Mouse (Mus musculus) large intestine, adult 2 months (tissue): Measurements from ENCODE around the gene Pou2f3. TPM values are rescaled to one million over a fixed set of nuclear protein-coding genes. Genes with fewer than 3 reads are reported as not detected.
"Not testable (repeated sequence)": the region's sequence is repeated elsewhere in the genome, so short reads cannot be mapped to it uniquely, and the experiment has no call there.

ENCODE experiments used
- DNase-seq: peaks from one replicate; pipeline ENCODE4 v3.0.0-alpha.2; 2012; ENCODE audit warnings: low read depth, low spot score
- WGBS: fragments of 180-500 bp; shearing (Covaris S2); methylation state at CpG from one replicate; pipeline ENCODE4 v1.1.7; 2018; 5-methylcytosine and 5-hydroxymethylcytosine counted together
- polyA plus RNA-seq: library from polyadenylated mRNA; depleted of rRNA; stranded (reverse); fragments of >200 nt; gene quantifications from 2 replicates; pipeline ENCODE4 v1.2.3, GENCODE M21; 2012

Gene Pou2f3
- polyA plus RNA-seq, 1 experiment = 1.0 TPM

- WGBS = 55% methylated on average over 12 of the region's 12 CpGs
- no peak for DNase-seq
These were observed 21.7 kb downstream of the Pou2f3 start for GRCm38 (mm10) chr9:43188309-43189020.

- no peak for DNase-seq
- 63% methylated on average over 5 of the region's 5 CpGs for WGBS
These were observed 30.6 kb downstream of the Pou2f3 start for GRCm38 (mm10) chr9:43179614-43180013.

DNA sequence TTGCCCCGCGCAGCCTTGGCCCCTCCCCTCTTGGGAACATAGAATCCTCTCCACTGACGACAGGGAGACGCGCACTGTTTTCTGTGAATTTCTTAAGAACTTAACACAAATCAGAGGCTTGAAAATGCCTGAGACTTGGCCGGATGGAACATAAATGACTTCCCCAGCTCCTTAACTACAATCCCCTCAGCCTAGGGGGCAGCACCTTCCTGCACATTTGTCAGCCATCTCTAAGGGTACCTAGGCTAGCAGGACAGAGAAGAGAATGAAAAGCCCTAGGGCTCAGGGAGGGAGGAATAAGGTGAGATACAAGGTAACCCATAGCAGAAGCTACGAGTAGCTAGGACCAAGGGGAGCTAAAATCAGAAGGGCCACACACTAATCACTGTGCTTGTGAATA is 32.0 kb downstream of the Pou2f3 start:
- 60% methylated on average over 7 of the region's 7 CpGs for WGBS
- DNase-seq = no peak

GRCm38 (mm10) chr9:43167081-43167480 is 43.1 kb downstream of the Pou2f3 start:
- no peak for DNase-seq
- WGBS = 49% methylated on average over 8 of the region's 8 CpGs

DNA sequence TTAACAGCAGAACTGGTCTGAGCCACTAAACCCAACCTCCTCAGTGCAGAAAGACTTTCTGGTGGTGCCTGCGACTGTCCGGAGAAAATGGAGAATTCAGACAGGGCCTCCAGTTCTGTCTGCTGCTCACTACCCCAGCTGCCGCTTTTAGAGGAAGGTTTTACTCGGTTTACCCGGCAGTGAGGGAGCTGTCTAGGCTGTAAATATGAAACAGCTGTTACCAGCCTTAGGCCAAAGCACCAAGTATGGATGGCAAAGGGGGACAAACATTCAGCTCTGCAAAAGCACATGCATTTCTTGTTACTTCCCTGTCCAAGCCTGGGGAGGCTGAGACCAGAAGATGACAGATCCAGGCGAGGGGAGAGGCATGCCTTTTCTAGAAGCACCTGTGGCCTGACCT is 43.8 kb downstream of the Pou2f3 start:
- WGBS = 79% methylated on average over 6 of the region's 6 CpGs
- DNase-seq = no peak

- DNase-seq = no peak
- 70% methylated on average over 6 of the region's 6 CpGs for WGBS
These were observed 54.2 kb downstream of the Pou2f3 start for GRCm38 (mm10) chr9:43155960-43156359.

DNA sequence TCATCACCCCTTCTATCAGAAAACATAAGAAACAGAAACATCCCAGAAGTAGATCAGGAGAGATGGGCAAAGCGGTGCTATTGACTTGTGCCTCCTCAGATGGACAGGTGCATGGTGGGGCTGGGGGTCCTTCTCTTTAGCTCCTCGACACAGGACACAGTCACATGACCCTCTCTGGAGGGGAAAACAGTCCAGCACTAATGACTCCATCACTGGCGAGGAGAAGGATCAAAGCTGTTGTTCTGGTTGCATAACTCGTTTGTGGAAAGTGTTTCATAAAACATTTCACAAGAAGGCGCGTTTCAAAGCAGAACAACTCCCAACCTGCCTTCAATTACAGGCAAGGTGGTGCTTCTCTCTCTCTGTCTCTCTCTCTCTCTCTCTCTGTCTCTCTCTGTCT is 58.4 kb downstream of the Pou2f3 start:
- WGBS = 47% methylated on average over 6 of the region's 6 CpGs
- DNase-seq = no peak

DNA sequence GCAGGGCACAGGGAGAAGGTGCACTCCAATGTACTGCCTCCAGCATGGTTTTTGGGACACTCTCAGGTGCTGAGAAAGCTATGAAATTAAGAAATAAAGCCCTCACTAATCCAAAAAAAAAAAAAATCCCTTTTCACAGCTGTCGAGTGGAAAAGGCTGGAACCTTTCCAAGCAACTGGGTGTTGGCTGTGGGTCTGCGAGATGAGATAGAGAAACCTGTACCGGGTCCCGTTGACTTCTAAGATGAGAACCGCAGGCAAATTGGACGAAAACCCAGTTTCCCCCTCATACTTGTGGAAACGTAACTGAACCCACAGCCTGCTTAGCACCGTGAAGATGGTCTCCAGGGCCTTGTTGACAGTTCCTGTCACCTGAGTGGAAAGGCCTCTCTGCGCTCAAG is 59.2 kb downstream of the Pou2f3 start:
- no peak for DNase-seq
- WGBS = 28% methylated on average over 9 of the region's 9 CpGs

GRCm38 (mm10) chr9:43150075-43150474 is 60.1 kb downstream of the Pou2f3 start:
- 19% methylated on average over 10 of the region's 10 CpGs for WGBS
- peak; percentile 29 for DNase-seq

- 85% methylated on average over 3 of the region's 3 CpGs for WGBS
These were observed 60.7 kb downstream of the Pou2f3 start for GRCm38 (mm10) chr9:43149498-43149897.

GRCm38 (mm10) chr9:43145196-43145595 is 65.0 kb downstream of the Pou2f3 start:
- DNase-seq = no peak
- WGBS = 87% methylated on average over 4 of the region's 4 CpGs

More at GRCm38 (mm10) chr9:43149498-43149897, 60.7 kb downstream of the Pou2f3 start:
- no peak for DNase-seq

DNA sequence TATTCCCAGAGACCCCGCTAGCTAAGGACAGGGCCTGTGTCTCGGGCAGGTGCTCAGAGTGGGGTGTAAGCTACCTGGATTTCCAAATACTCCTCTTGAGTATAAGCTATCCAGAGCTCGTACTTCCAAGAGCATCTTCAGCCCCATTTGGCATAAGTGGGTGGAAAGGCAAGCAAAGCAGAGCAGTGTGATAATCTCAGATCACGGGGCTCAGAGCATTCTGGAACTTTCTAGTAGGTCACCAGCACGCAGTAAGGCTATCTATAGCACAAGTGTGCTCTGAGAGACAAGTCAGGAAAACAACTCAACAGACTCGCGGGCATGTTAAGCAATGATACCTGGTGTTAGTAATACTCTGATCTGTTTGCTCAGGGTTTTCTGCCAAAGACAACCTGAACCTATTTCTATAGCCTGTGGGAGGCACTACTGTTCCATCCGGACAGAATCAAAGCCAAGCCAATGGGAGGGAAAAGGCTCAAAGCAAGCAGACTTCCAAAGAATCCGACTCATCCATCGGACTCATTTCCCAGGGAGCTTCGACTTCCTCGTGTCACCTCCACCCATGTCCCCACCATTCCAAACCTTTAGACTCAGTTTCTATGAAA is 65.9 kb downstream of the Pou2f3 start:
- DNase-seq = no peak

GRCm38 (mm10) chr9:43141839-43142238 is 68.3 kb downstream of the Pou2f3 start:
- 0% methylated on average over 4 of the region's 4 CpGs for WGBS

More for the DNA sequence above, 65.9 kb downstream of the Pou2f3 start:
- 47% methylated on average over 12 of the region's 12 CpGs for WGBS

DNA sequence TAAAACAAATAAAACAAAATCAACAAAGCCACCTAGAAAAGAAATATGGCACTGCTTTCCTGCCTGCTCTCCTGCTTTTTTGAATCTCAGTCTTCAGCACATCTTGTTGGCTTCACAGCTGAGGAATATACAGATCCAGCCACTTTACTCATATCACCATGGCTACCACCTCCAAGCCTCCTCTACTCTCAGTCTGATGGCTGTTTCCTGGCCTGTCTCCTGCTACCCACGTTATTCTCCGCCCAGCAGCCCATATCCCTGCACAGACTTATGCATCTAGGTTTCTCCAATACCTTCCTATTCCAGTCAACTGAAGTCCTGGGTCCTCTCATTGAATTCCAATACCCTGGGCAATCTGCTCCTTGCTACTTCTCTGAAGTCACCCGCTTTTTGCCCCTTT is 76.6 kb downstream of the Pou2f3 start:
- WGBS = 74% methylated on average over 3 of the region's 3 CpGs
- no peak for DNase-seq

More at GRCm38 (mm10) chr9:43141839-43142238, 68.3 kb downstream of the Pou2f3 start:
- DNase-seq = peak; percentile 42

- DNase-seq = no peak
- WGBS = 24% methylated on average over 4 of the region's 4 CpGs
These were observed 77.8 kb downstream of the Pou2f3 start for GRCm38 (mm10) chr9:43132380-43132779.

DNA sequence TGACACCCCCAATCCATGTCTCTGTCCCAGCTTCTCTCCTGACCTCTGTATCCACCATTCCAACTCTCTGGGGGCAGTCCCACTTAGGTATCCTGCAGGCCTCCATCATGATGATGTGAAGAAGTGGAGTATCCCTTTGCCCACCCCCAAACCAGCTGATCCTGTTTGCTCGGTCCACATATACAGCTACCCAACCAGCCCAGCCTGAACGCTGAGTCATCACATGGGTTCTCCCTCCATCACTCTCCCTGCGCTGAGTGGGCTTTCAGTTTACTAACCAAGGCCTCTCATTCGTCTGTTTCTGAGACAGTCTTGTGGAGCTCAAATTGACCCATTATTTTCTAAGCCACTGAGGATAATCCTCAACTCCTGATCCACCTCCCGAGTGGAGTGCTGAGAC is 78.2 kb downstream of the Pou2f3 start:
- 51% methylated on average over 5 of the region's 5 CpGs for WGBS

DNA sequence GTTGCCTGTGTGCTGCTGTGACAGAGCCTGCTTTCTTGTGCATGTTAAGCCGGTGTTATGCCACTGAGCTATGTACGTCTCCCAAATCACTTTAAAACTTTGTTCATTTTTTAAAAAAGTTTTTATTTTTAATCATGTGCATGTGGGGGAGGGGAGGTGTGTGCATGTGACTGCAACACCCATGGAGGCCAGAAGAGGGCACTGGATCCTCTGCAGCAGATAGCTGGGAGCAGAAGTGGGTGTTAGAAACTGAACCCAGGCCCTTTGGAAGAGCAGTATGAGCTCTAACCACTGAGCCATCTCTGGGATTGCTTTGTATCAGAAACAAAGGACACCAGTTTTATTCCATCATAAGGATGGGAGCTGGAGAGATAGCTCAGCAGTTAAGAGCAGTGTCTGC is 79.5 kb downstream of the Pou2f3 start:
- no peak for DNase-seq

More for the DNA sequence above, 78.2 kb downstream of the Pou2f3 start:
- no peak for DNase-seq

GRCm38 (mm10) chr9:43127101-43127787 is 82.9 kb downstream of the Pou2f3 start:
- no peak for DNase-seq

More for the DNA sequence above, 79.5 kb downstream of the Pou2f3 start:
- WGBS = 95% methylated on average over 2 of the region's 2 CpGs

GRCm38 (mm10) chr9:43122379-43122778 is 87.8 kb downstream of the Pou2f3 start:
- WGBS = 28% methylated on average over 1 of the region's 1 CpGs
- no peak for DNase-seq

More at GRCm38 (mm10) chr9:43127101-43127787, 82.9 kb downstream of the Pou2f3 start:
- 56% methylated on average over 10 of the region's 10 CpGs for WGBS

DNA sequence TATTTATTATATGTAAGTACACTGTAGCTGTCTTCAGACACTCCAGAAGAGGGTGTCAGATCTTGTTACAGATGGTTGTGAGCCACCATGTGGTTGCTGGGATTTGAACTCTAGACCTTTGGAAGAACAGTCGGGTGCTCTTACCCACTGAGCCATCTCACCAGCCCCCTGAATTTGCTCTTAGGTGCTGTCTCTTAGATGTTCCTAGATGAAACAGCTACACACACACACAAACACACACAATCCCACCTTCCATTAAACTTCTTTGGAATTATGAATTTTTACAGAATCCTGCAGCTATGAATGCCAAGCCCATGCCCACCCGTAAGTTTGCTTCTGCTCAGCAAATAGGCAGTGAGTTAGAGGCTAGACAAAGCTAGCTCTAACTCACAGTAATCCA is 88.2 kb downstream of the Pou2f3 start:
- 81% methylated on average over 2 of the region's 2 CpGs for WGBS

DNA sequence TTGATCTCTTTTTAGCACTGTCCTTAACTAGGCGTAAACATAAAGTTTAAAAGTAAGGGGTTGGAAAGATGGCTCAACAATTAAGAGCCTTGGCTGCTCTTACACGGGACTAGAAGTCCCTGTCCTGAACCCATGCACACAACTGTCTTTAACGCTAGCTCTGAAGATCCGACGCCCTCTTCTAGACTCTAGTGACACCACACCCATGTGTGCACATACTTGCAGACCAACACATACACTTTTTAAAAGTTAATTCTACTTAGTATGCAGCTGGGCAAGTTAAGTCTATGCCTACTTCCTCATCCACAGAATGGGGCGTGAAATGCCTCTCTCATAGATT is 93.2 kb downstream of the Pou2f3 start:
- WGBS = 67% methylated on average over 6 of the region's 6 CpGs
- DNase-seq = no peak

More for the DNA sequence above, 88.2 kb downstream of the Pou2f3 start:
- not testable (repeated sequence) for DNase-seq
